Mouse (Mus musculus): Measurements from ENCODE around the gene Arhgap17. TPM values are rescaled to one million over a fixed set of nuclear protein-coding genes. Genes with fewer than 3 reads are reported as not detected.

Gene Arhgap17
- polyA plus RNA-seq, 1 experiment from 2014 or later, result 17.6 TPM

DNA sequence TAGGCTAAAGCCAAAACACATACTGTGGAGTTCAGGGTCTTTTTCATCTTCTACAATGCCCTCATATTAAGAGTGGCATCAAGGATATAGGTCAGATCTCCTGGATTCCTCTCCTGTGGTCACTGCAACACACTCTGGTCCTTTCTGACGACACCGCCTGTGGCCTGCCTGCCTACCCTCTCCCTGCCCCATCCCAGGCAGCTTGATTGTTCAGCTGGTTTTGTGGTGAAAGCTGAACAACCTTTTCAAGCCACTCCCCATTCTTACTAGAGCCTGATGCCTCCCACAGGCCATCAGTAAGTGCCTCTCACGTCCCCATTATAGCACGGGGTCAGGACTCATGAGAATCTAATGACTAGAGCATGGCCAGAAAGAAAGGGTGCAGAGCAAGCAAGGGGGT, 80.5 kb downstream of the Arhgap17 start:
- Histone ChIP-seq H3K27ac (no peak overlapping the region), H3K4me1 (replicated peaks; ENCODE audit: insufficient read depth, low read length) (no peaks in the 10 kb centered on the region), H3K4me3 (replicated peaks; ENCODE audit: low read depth, low read length) (no peak overlapping the region), H3K36me3 (ENCODE audit: insufficient read depth, low read length) (peaks cover 60% of the 10 kb centered on the region), H3K27me3 (ENCODE audit: insufficient read depth, low read length) (no peaks in the 10 kb centered on the region), H3K9ac (ENCODE audit: low read depth, low read length) (no peak overlapping the region), H3K4me2 (ENCODE audit: low read length) (no peak overlapping the region), H3K9me3 (replicated peaks; ENCODE audit: low read length) (no peaks in the 10 kb centered on the region)
- no peak for TF ChIP-seq CTCF (IDR thresholded peaks at IDR 0.05; ENCODE audit: low read depth)
- DNase-seq (ENCODE audit: low spot score) (peak; percentile 17), ATAC-seq (replicated peaks; ENCODE audit: low FRiP score, low read depth) (0 out of 2 replicates have a peak, but pooled peaks have one; percentile 33)
- WGBS, result 50% methylated on average over 4 of the region's 4 CpGs

DNA sequence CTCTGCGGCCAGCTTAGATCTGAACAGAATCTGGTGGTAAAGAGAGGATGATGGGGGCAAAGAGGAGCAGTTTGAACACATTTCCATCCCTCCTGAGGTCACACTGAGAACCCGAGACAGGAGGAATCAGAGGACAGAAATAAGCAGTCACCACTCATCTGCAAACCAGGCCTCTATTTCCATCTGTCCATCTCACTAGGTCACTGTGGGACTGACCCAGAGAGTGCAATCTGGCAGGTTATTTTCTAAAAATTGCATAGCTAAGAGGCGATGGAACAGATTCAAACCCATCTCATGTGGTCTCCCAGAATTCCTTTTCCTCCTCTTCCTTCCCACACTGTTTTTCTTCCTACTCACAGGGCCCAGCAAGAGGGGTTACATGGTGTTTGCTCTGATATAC, 81.8 kb downstream of the Arhgap17 start:
- DNase-seq (ENCODE audit: low spot score) (no peak), ATAC-seq (replicated peaks; ENCODE audit: low FRiP score, low read depth) (no peak)
- Histone ChIP-seq H3K4me1 (replicated peaks; ENCODE audit: insufficient read depth, low read length) (no peaks in the 10 kb centered on the region), H3K27me3 (ENCODE audit: insufficient read depth, low read length) (no peaks in the 10 kb centered on the region), H3K36me3 (ENCODE audit: insufficient read depth, low read length) (peaks cover 54% of the 10 kb centered on the region), H3K27ac (no peak overlapping the region), H3K4me3 (replicated peaks; ENCODE audit: low read depth, low read length) (no peak overlapping the region), H3K9ac (ENCODE audit: low read depth, low read length) (no peak overlapping the region), H3K4me2 (ENCODE audit: low read length) (no peak overlapping the region), H3K9me3 (replicated peaks; ENCODE audit: low read length) (no peaks in the 10 kb centered on the region)
- WGBS, result 87% methylated on average over 3 of the region's 3 CpGs
- no peak for TF ChIP-seq CTCF (IDR thresholded peaks at IDR 0.05; ENCODE audit: low read depth)

DNA sequence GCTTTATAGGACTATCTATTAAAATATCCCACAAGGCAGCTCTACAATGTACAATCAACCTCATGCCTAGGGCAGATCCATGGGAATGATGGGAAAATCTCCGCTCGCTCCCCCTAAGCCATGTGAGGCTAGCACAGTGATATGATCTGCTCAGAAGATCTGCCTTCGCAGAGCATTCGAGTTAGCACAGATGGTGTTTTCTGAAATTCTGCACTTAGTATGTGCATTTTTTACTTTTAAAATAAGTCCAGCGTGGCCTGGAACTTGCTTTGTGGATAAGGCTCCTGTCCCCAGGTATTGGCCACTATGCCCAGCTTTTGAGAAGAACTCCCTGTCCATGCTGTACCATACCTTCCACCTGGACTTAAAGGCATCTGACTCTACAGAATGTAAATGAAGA, 83.8 kb downstream of the Arhgap17 start:
- Histone ChIP-seq H3K9ac (ENCODE audit: low read depth, low read length) (no peak overlapping the region), H3K27ac (no peak overlapping the region), H3K9me3 (replicated peaks; ENCODE audit: low read length) (no peaks in the 10 kb centered on the region), H3K36me3 (ENCODE audit: insufficient read depth, low read length) (peaks cover 36% of the 10 kb centered on the region), H3K4me3 (replicated peaks; ENCODE audit: low read depth, low read length) (no peak overlapping the region), H3K4me2 (ENCODE audit: low read length) (no peak overlapping the region), H3K27me3 (ENCODE audit: insufficient read depth, low read length) (no peaks in the 10 kb centered on the region), H3K4me1 (replicated peaks; ENCODE audit: insufficient read depth, low read length) (no peaks in the 10 kb centered on the region)
- 97% methylated on average over 5 of the region's 5 CpGs for WGBS
- TF ChIP-seq CTCF (IDR thresholded peaks at IDR 0.05; ENCODE audit: low read depth), result no peak
- no peak for DNase-seq (ENCODE audit: low spot score)
- ATAC-seq (replicated peaks; ENCODE audit: low FRiP score, low read depth), result no peak

DNA sequence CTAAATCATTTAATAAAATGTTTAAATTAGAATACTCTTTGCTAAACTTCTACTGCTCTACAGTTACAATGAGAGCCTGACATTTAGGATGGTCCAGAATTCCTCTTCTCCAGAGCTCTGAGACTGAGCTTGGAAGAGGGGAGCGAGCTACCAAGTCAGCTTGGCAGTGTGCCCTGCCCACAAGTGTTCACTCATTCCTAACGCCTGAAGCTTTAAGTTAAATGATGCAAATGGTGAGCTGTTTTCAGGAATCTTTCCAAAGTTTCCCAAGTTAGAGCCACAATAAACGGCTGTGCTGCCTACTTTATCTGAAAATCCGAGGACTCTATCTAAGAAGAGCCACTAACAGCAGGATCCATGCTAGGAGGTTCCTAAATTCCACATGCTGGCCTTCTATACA, 85.9 kb downstream of the Arhgap17 start:
- no peak overlapping the region for H3K4me2 ChIP-seq (ENCODE audit: low read length)
- DNase-seq (ENCODE audit: low spot score) (no peak), ATAC-seq (replicated peaks; ENCODE audit: low FRiP score, low read depth) (no peak)
- H3K9me3 ChIP-seq (replicated peaks; ENCODE audit: low read length), result no peaks in the 10 kb centered on the region
- no peaks in the 10 kb centered on the region for H3K4me1 ChIP-seq (replicated peaks; ENCODE audit: insufficient read depth, low read length)
- peaks cover 38% of the 10 kb centered on the region for H3K36me3 ChIP-seq (ENCODE audit: insufficient read depth, low read length)
- 80% methylated on average over 4 of the region's 4 CpGs for WGBS
- H3K27ac ChIP-seq, result no peak overlapping the region
- H3K9ac ChIP-seq (ENCODE audit: low read depth, low read length), result no peak overlapping the region
- H3K4me3 ChIP-seq (replicated peaks; ENCODE audit: low read depth, low read length), result no peak overlapping the region
- no peaks in the 10 kb centered on the region for H3K27me3 ChIP-seq (ENCODE audit: insufficient read depth, low read length)
- no peak for TF ChIP-seq CTCF (IDR thresholded peaks at IDR 0.05; ENCODE audit: low read depth)

- Histone ChIP-seq H3K9ac (ENCODE audit: low read depth, low read length) (no peak overlapping the region), H3K4me2 (ENCODE audit: low read length) (no peak overlapping the region), H3K4me3 (replicated peaks; ENCODE audit: low read depth, low read length) (no peak overlapping the region), H3K36me3 (ENCODE audit: insufficient read depth, low read length) (peaks cover 22% of the 10 kb centered on the region), H3K9me3 (replicated peaks; ENCODE audit: low read length) (no peaks in the 10 kb centered on the region), H3K4me1 (replicated peaks; ENCODE audit: insufficient read depth, low read length) (no peaks in the 10 kb centered on the region), H3K27me3 (ENCODE audit: insufficient read depth, low read length) (no peaks in the 10 kb centered on the region), H3K27ac (no peak overlapping the region)
- ATAC-seq (replicated peaks; ENCODE audit: low FRiP score, low read depth), result no peak
- 77% methylated on average over 4 of the region's 4 CpGs for WGBS
- DNase-seq (ENCODE audit: low spot score), result no peak
- TF ChIP-seq CTCF (IDR thresholded peaks at IDR 0.05; ENCODE audit: low read depth), result no peak
Observed at GRCm38 (mm10) chr7:123279797-123280196, 89.9 kb downstream of the Arhgap17 start.

- peaks cover 19% of the 10 kb centered on the region for H3K36me3 ChIP-seq (ENCODE audit: insufficient read depth, low read length)
- WGBS, result 92% methylated on average over 4 of the region's 4 CpGs
- DNase-seq (ENCODE audit: low spot score) (no peak), ATAC-seq (replicated peaks; ENCODE audit: low FRiP score, low read depth) (no peak)
- no peak overlapping the region for H3K27ac ChIP-seq
- H3K9me3 ChIP-seq (replicated peaks; ENCODE audit: low read length), result no peaks in the 10 kb centered on the region
- TF ChIP-seq CTCF (IDR thresholded peaks at IDR 0.05; ENCODE audit: low read depth), result no peak
- H3K27me3 ChIP-seq (ENCODE audit: insufficient read depth, low read length), result no peaks in the 10 kb centered on the region
- no peak overlapping the region for H3K4me3 ChIP-seq (replicated peaks; ENCODE audit: low read depth, low read length)
- no peak overlapping the region for H3K4me2 ChIP-seq (ENCODE audit: low read length)
- no peaks in the 10 kb centered on the region for H3K4me1 ChIP-seq (replicated peaks; ENCODE audit: insufficient read depth, low read length)
- H3K9ac ChIP-seq (ENCODE audit: low read depth, low read length), result no peak overlapping the region
Observed at GRCm38 (mm10) chr7:123276568-123276967, 93.1 kb downstream of the Arhgap17 start.

GRCm38 (mm10) chr7:123273056-123273455, 96.7 kb downstream of the Arhgap17 start:
- Histone ChIP-seq H3K9ac (ENCODE audit: low read depth, low read length) (no peak overlapping the region), H3K36me3 (ENCODE audit: insufficient read depth, low read length) (0 out of 2 replicates have a peak, but pooled peaks cover 2% of the 10 kb centered on the region), H3K4me1 (replicated peaks; ENCODE audit: insufficient read depth, low read length) (no peaks in the 10 kb centered on the region), H3K9me3 (replicated peaks; ENCODE audit: low read length) (no peaks in the 10 kb centered on the region), H3K4me3 (replicated peaks; ENCODE audit: low read depth, low read length) (no peak overlapping the region), H3K27me3 (ENCODE audit: insufficient read depth, low read length) (no peaks in the 10 kb centered on the region), H3K4me2 (ENCODE audit: low read length) (no peak overlapping the region), H3K27ac (no peak overlapping the region)
- 59% methylated on average over 11 of the region's 11 CpGs for WGBS
- no peak for TF ChIP-seq CTCF (IDR thresholded peaks at IDR 0.05; ENCODE audit: low read depth)
- no peak for DNase-seq (ENCODE audit: low spot score)
- no peak for ATAC-seq (replicated peaks; ENCODE audit: low FRiP score, low read depth)

All from kidney, postnatal 0 days (tissue).